Mouse (Mus musculus) thymus, postnatal 0 days (tissue): Measurements from ENCODE around the gene Thbs4. TPM values are rescaled to one million over a fixed set of nuclear protein-coding genes. Genes with fewer than 3 reads are reported as not detected.
A peak's percentile ranks its signal among the peaks of the same experiment; 100 is the strongest.

Experiments used
- DNase-seq: peaks from one replicate; pipeline ENCODE4 v3.0.0-alpha.2; 2015; ENCODE audit warnings: low spot score
- polyA plus RNA-seq: library from polyadenylated mRNA; unstranded; fragments of >200 nt; fragmentation: Nextera tagmentation; extraction: Ambion mirVana; gene quantifications from 2 replicates; pipeline ENCODE4 v1.2.1, GENCODE M21; 2015

The Thbs4 gene
- polyA plus RNA-seq, 1 experiment from 2014 or later, result 0.55 TPM

- no peak for DNase-seq
These were observed 34.1 kb downstream of the Thbs4 start for GRCm38 (mm10) chr13:92760519-92760918.

DNA sequence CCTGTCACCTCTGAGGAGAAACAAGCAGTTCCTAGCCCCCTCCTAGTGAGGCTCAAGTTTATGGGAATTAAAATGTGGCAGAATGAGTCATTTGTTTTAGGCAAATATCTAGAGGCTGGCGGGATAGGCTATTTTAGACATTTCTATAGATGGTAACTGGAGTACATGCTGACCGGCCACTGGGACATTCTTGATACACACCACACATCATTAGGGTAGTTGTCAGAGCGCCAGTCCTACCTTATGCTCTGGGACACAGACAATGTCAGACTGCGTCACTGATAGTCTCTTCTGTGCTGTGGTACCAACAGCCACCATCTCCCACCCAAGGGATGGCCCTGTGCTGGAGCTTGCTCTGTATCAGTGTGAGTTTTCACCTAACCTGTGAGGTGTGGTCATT, 35.5 kb downstream of the Thbs4 start:
- DNase-seq, result no peak

- DNase-seq, result no peak
These were observed 36.5 kb downstream of the Thbs4 start for GRCm38 (mm10) chr13:92757972-92758585.

- DNase-seq, result no peak
These were observed 39.6 kb downstream of the Thbs4 start for GRCm38 (mm10) chr13:92755036-92755435.

GRCm38 (mm10) chr13:92753676-92754075, 40.9 kb downstream of the Thbs4 start:
- DNase-seq, result no peak

- no peak for DNase-seq
These were observed 42.7 kb downstream of the Thbs4 start for GRCm38 (mm10) chr13:92751726-92752565.

DNA sequence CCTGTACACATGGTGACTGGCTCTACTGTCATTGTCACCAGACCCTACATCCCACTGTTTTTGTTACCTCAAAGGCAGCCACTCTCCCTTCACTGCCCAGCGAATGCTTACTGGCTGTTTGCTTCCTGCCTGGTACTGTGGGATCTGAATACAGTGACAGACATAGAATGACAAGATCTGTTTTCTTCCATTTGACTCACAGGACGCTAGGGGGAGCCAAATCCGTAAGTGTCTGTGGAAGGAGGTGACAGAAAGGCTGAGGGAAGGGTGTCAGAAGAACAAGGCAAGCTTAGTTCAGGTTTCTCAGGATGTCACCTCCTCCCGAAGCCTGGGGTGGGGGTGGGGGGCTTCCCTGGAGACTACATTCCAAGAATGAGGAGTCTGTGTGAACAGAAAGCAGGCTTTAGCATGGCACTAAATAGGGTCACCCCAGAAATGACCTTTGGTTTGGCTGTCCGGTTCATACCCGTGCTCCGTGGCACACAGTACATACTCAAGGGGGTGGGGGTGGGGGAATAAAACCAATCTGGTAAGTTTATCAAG, 43.6 kb downstream of the Thbs4 start:
- peak; percentile 82 for DNase-seq

- DNase-seq, result no peak
These were observed 51.3 kb downstream of the Thbs4 start for GRCm38 (mm10) chr13:92743337-92743736.

- no peak for DNase-seq
These were observed 51.7 kb downstream of the Thbs4 start for GRCm38 (mm10) chr13:92742886-92743285.

DNA sequence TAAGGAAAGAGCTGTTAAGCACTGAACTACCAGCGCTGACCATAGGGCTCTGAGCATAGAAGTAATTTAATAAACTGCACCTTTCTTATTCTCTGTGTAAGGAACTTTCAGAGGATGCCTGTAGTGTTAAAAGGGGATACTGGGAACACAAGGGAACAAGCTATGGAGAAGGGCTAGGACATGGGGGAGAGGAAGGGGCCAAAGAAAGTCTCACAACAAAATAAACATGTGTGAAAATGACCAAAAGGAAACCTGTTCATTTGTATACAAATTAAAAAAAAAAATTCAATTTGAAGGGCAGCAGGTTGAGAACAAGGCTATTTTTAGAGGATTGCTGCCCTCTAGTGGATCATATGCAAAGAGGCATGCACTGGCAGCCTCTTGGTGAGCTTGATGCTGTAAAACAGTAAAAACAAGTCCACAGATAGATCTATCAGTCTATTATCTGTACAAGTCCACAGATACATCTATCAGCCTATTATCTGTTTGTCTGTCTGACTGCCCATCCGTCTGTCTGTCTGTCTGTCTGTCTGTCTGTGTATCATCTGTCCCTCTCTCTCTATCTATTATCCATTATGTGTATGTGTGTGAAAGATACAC, 53.8 kb downstream of the Thbs4 start:
- peak; percentile 70 for DNase-seq

DNA sequence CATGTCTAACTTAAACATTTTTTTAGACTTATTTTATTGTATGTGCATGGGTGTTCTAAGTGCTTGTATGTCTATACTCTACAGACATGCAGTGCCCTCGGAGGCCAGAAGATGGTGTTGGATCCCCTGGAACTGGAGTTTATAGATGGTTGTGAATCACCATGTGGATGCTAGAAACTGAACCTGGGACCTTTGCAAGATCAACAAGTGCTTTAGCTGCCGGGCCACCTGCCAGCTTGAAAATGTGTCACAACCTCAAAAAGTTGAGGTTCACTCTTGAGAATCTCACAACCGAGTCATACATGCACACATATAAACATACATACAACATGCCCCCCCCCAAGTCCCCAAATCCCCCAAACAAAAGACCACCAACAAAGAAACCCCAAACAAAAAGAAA, 54.8 kb downstream of the Thbs4 start:
- peak; percentile 41 for DNase-seq

DNA sequence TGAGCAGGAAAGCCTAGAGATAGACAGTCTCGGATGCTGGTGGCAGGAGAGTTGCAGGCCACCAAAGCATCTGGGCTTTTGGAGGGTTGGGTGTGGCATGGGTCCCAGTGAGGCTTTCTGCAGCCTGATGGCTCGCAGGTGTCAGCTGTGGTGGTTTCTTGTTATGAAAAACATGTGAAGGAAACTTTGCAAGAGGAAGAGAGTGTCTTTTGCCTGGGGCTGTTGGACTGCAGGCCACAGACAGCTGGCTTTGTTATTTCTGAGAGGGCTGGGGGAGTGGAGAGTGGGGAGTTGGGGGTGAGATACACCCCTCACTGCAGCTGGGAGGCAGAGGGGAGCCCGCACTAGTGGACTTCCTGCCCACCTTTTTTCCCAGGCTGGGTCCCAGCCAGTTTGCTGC, 55.8 kb downstream of the Thbs4 start:
- DNase-seq, result peak; percentile 77

DNA sequence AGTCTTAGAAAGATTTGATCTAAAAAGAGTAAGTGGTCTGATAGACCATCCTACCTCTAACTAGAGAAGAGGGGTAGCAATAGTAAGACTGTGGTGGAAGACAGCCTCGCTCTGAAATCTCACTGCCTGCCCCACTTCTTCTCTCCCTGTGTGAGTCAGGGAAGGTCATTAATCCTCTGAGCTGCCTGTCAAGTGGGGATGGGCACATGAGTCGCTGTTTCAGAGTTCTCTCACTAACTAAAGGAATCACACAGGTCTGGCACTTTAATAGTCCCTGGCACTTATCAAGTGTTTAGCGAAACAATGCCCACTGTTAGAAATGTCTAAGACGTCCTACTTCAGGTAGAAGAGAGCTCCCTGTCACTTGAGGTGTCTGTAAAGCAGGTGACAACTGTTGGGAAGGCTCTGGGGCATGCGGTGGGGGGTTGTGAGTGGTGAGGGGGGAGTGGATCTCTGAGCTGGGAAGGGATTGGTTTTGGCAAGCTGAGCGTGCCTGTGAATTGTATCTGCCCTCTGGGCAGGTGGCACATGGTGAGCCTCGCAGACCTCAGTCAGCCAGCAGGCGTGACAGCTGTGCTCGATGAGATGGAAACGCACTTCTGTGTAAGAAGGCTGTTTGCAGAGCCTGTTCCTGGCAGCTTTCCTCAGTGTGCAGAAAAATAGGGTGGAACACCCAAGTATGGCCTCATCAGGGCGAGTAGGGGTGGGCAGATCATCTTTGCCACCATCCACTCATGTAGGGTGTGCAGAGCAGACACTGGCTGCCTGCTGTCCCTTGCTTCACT, 57.9 kb downstream of the Thbs4 start:
- DNase-seq, result peak; percentile 65

DNA sequence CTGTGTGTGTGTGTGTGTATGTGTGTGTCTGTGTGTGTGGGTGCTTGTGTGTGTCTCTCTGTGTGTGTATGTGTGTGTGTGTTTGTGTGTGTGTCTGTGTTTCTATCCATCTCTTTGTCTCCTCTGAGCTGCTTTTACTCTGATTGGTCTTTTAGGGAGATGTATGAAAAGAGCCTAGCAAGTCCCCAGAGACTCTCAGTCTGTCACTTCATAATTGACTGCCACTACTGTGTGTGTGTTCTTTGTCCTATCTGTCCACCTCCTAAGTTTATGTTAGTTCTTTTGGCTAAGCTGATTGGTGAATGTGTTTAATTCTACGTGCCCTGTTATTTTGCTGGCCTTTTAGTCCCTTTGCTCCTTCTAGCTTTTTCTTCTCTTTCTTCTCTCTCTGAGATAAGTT, 58.9 kb downstream of the Thbs4 start:
- peak; percentile 1 for DNase-seq

DNA sequence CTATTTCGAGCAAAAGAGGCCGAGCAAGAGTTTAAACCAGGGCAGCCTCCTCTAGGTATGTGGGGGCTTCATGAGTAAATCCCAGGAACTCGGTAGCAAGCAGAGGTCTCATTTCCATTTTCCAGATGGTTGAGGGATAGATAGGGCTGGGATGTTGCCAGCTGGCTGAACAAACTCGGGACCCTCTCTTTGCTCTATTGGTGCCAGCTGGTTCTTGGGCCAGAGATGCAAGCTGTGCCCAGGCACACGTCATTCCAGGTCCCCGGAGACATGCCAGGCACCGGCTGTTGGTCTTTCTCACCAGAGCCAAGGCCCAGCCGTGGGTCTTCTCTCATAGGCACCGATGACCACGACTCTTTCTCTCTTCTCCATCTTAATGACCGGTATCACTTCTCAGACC, 60.9 kb downstream of the Thbs4 start:
- no peak for DNase-seq

DNA sequence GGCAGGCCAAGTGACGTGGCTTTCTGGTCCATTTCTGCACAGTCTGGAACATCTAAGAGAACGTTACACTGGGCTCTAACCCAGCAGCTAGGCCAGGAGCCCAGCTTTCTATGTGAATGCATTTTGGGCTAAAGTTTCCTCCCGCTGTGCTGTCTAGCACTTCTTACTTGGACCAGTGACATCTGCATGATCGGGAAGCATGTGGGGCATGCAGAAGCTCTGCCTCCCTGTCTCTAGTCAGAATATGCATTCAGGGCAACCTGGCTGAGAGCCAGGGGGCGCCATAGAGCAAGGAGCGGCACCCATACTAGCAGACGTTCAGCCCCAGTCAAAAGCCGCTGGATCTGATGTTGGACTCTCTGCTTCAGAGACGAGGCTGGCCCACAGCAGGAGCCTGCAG, 61.4 kb downstream of the Thbs4 start:
- DNase-seq, result peak; percentile 77

DNA sequence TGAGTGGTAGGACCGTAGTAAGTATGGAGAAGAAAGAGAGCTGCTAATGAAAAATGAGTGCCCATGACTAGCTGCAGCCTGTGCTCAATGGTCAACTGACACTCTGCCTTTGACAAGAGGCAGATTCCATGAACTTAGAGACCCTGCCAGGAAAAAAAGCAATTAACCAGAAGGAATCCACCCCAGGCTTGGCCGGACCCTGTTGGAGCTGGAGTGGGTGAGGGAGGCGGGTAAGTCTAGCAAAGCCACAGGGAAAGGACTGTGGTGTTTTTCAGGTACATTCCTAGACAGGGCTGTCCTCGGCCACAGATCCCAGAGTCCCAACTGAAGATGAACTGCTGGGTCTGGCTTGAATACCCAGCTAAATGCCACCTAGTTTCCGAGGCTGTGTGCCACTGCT, 61.8 kb downstream of the Thbs4 start:
- no peak for DNase-seq

DNA sequence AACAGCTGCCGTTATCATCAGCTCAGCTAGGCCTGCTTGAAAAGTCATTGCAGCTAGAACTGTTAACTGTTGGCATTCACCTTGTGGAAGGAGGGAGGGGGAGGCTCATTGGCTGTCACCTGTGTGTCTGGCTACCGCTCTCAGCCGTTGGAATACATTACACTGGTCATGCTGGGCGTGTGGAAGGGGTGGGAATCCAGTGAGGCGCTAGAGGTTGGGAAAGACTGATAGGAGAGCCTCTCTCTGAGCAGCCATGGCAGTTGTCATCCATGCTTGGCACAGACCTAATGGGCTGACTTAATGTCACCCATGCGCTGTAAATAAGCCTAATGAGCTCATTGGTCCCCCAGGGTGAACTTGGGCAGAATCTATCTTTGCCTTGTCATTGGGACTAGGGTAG, 62.8 kb downstream of the Thbs4 start:
- DNase-seq, result no peak

DNA sequence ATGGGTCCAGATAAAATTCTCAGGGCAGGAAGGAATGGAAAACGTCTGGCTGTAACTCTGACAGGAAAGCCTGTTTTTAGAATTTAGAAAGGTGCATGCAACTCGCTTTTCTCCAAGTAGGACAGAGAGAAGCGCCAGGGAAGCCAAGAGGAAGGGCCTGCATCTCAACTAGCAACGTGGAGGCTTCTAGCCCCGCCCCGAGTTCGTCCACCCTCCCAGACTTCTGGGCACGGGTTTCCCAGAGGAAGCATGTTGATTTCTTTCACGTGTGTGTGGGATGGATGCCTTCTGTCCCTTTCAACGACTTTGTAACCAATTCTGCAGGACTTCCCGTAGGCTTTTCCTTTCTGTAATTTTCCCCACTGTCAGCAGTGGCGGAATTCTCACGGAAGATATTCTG, 64.8 kb downstream of the Thbs4 start:
- no peak for DNase-seq

GRCm38 (mm10) chr13:92722389-92722788, 72.2 kb downstream of the Thbs4 start:
- peak; percentile 41 for DNase-seq

DNA sequence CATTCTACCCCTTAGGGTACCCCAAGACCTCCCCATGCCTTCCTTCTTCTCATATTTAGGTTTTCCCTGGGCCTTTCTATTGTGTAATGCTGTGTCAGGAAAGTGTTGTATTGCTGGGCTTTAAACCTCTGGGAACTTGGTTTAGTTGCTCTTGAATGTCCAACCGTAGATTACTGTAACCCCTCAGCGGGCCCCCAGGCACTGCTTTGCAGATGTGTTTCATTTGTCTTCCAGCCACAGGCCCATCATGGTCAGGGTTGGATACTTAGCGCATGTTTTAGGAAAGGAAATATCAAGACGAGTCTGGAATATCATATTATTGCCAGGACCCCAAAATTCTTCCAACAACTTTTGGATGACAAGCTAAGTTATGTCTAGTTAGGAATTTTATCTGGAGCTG, 73.6 kb downstream of the Thbs4 start:
- DNase-seq, result no peak
